Mouse (Mus musculus) embryonic facial prominence, embryonic 12.5 days (tissue): ENCODE measurements around the gene Enox1. TPM values are rescaled to one million over a fixed set of nuclear protein-coding genes. Genes with fewer than 3 reads are reported as not detected.

Source experiments
- ATAC-seq: fragments of 200-750 bp; cut with Nextera tagmentation; 2 replicates; pipeline ENCODE4 v1.8.0; 2017; ENCODE audit not compliant: insufficient number of reproducible peaks, insufficient read depth, low FRiP score, low TSS enrichment
- H3K27ac ChIP-seq: fragments of 300-500 bp; sonication (generic); 2 replicates; pipeline ENCODE4 v1.5.1; 2016; ENCODE audit warnings: mild to moderate bottlenecking
- H3K27me3 ChIP-seq: fragments of 300-500 bp; sonication (generic); 2 replicates; pipeline ENCODE4 v1.6.1; 2016; ENCODE audit warnings: mild to moderate bottlenecking, moderate library complexity
- H3K36me3 ChIP-seq: fragments of 300-500 bp; sonication (generic); 2 replicates; pipeline ENCODE4 v1.6.1; 2016; ENCODE audit warnings: mild to moderate bottlenecking
- H3K4me1 ChIP-seq: fragments of 300-500 bp; sonication (generic); 2 replicates; pipeline ENCODE4 v1.6.1; 2016
- H3K4me2 ChIP-seq: fragments of 300-500 bp; sonication (generic); replicated peaks from 2 replicates; pipeline ENCODE4 v1.6.1; 2016; ENCODE audit warnings: mild to moderate bottlenecking, moderate library complexity
- H3K4me3 ChIP-seq: fragments of 300-500 bp; sonication (generic); 2 replicates; pipeline ENCODE4 v1.5.1; 2016; ENCODE audit warnings: mild to moderate bottlenecking
- H3K9ac ChIP-seq: fragments of 300-500 bp; sonication (generic); 2 replicates; pipeline ENCODE4 v1.6.1; 2016; ENCODE audit warnings: mild to moderate bottlenecking, moderate library complexity
- H3K9me3 ChIP-seq: fragments of 300-500 bp; sonication (generic); 2 replicates; pipeline ENCODE4 v1.6.1; 2016; ENCODE audit warnings: mild to moderate bottlenecking, moderate library complexity
- WGBS: fragments of 180-500 bp; shearing (Covaris S2); methylation state at CpG from one replicate; pipeline ENCODE4 v1.1.7; 2016; 5-methylcytosine and 5-hydroxymethylcytosine counted together
- polyA plus RNA-seq: library from polyadenylated mRNA; unstranded; fragments of >200 nt; fragmentation: Nextera tagmentation; extraction: Ambion mirVana; gene quantifications from 2 replicates; pipeline ENCODE4 v1.2.1, GENCODE M21; 2016

The Enox1 gene
- polyA plus RNA-seq, 1 experiment from 2014 or later = 20.0 TPM

GRCm38 (mm10) chr14:77615201-77615600 is 458.6 kb downstream of the Enox1 start:
- no peak overlapping the region for H3K27ac ChIP-seq
- no peak overlapping the region for H3K4me2 ChIP-seq
- no peaks in the 10 kb centered on the region for H3K36me3 ChIP-seq
- H3K4me3 ChIP-seq = no peak overlapping the region
- ATAC-seq = no peak
- 0 out of 2 replicates have a peak, but pooled peaks cover 10% of the 10 kb centered on the region for H3K4me1 ChIP-seq
- no peaks in the 10 kb centered on the region for H3K27me3 ChIP-seq
- 92% methylated on average over 16 of the region's 16 CpGs for WGBS
- H3K9me3 ChIP-seq = no peaks in the 10 kb centered on the region
- H3K9ac ChIP-seq = no peak overlapping the region

DNA sequence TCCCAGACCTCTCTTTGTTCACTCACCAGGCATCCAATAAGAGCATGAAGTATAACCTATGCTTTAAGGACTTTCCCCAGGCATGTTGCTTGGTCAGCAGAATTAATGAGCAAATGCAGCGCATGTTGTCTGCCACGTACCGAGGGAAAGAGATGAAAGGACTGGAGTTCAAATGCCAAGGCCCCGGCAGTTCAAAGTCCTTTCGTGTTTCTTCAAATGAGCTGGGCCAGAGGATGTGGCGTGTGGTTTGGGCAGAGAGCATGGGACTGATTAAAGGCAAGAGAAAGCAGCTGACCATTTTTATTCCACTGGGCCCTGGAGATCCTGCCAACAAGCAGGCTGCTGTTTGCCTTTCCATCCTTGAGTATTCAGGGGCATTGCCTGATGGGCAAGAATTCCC is 460.7 kb downstream of the Enox1 start:
- WGBS = 27% methylated on average over 6 of the region's 6 CpGs
- ATAC-seq = no peak

DNA sequence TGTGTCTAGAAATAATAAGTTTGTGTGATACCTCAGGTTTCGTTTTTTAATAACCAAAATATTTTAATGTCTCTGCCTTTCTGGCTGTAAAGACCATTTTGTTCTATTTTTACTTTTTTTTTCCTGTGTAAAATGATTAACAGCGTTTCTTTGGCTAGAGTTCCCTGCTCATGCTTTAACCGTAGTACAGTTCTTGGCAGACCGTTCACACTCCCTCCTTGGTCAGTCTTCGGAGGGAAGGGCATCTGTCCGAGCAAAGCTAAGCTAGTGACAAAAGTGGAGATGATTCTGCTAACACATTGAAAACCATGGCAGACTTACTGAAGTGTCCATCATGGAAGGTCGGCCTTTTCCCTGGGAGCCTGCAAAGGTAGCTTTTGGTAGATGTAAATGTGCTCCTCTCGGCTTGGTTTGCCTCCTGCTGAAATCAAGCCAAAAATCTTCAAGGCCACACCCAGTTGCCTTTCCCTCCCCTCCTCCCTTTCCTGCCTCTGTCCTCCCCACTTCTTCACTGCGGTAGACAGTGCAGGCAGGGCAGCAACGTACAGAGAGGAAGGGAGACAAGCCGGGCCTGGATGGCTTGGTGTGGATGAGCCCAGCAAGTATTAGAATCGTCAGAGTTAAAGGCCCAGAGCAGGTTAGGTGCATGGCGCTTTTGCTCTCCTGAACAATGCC is 461.7 kb downstream of the Enox1 start:
- Histone ChIP-seq H3K4me3 (no peak overlapping the region), H3K36me3 (no peaks in the 10 kb centered on the region), H3K9me3 (no peaks in the 10 kb centered on the region), H3K27ac (no peak overlapping the region), H3K4me1 (0 out of 2 replicates have a peak, but pooled peaks cover 10% of the 10 kb centered on the region), H3K27me3 (no peaks in the 10 kb centered on the region), H3K9ac (no peak overlapping the region), H3K4me2 (no peak overlapping the region)
- 77% methylated on average over 13 of the region's 13 CpGs for WGBS
- ATAC-seq = no peak

More for the DNA sequence above, 460.7 kb downstream of the Enox1 start:
- Histone ChIP-seq H3K9me3 (no peaks in the 10 kb centered on the region), H3K4me2 (no peak overlapping the region), H3K36me3 (no peaks in the 10 kb centered on the region), H3K9ac (no peak overlapping the region), H3K4me3 (no peak overlapping the region), H3K4me1 (0 out of 2 replicates have a peak, but pooled peaks cover 10% of the 10 kb centered on the region), H3K27ac (no peak overlapping the region), H3K27me3 (no peaks in the 10 kb centered on the region)

DNA sequence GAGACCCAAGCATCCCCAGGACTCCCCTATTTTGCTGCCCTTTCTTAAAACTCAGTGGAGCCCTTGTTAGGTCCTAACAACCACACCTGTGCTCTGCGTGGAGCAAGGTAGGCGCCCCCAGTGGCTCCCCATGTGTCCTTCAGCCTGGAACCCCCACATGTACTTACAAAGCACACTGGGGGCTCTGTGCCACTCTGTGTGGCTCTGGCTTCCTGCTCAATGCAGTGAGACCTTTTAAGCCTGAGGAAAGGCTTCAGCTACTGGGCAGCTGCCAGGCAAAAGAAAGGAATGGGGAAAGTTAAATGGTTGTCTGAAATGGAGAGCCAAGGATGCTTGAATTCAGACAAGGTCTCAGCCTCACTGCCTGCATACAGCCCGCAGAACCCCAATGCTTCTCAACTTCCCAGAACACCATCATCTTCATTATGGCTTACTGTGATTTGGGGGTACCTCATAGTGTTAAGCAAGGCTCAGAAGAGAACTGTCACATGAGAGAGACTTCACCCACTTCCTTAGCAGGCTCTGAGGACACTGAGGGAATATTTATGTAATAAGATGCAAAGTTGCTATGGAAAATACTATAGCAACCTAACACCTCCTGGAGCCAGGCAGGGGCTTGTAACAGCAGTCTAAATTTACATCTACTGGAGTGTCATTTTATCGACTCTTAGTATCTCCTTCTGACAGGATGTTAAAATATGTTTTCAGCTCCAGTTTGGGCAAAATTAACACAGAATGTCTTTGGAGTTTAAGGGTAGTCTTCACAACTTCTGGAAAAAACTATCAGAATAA is 465.1 kb downstream of the Enox1 start:
- Histone ChIP-seq H3K9me3 (no peaks in the 10 kb centered on the region), H3K4me3 (no peak overlapping the region), H3K9ac (no peak overlapping the region), H3K36me3 (no peaks in the 10 kb centered on the region), H3K4me2 (no peak overlapping the region), H3K27me3 (no peaks in the 10 kb centered on the region), H3K4me1 (0 out of 2 replicates have a peak, but pooled peaks cover 10% of the 10 kb centered on the region), H3K27ac (no peak overlapping the region)
- ATAC-seq = no peak
- 69% methylated on average over 4 of the region's 4 CpGs for WGBS

GRCm38 (mm10) chr14:77626557-77627507 is 470.3 kb downstream of the Enox1 start:
- no peak overlapping the region for H3K27ac ChIP-seq
- no peaks in the 10 kb centered on the region; the same call in 1 of the 2 replicates for H3K27me3 ChIP-seq
- ATAC-seq = no peak
- H3K9ac ChIP-seq = no peak overlapping the region
- no peaks in the 10 kb centered on the region for H3K9me3 ChIP-seq
- H3K4me2 ChIP-seq = no peak overlapping the region
- no peaks in the 10 kb centered on the region for H3K36me3 ChIP-seq
- WGBS = 52% methylated on average over 12 of the region's 12 CpGs
- peaks cover 23% of the 10 kb centered on the region for H3K4me1 ChIP-seq
- H3K4me3 ChIP-seq = no peak overlapping the region

DNA sequence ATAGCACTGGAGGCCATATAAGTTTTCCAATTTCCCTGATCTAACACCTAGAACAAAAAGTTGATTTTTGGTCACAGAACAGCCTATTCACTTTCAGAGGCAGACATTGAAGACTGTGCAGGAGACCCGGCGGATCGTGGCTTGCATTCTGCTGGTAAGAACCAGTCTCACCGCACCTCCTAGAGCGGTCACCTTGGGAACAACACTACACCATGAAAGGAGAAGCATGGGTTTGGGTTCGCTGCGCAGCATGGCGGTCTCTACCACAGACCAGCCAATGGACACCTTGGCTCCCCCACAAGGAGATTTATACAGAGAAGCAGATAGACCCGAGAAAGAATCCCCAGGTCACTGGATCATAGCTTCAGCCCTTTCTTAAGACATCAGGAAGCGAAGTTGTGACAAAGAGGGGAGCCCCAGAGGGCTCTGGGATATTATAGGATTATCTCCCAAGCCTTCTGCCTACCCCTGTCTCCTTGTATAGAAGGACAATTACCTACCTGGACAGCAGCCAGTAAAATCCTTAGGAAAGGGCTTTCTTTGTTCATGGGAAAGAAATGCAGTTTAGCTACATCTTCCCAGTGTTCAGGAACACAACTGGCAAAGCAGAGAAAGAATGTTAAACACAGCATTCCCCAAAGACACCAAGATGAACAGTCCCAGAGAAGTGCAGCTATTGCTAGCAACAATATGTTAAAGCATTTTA is 476.1 kb downstream of the Enox1 start:
- Histone ChIP-seq H3K27me3 (no peaks in the 10 kb centered on the region; the same call in 1 of the 2 replicates), H3K9ac (no peak overlapping the region), H3K4me2 (no peak overlapping the region), H3K36me3 (no peaks in the 10 kb centered on the region), H3K4me3 (no peak overlapping the region), H3K4me1 (peaks cover 58% of the 10 kb centered on the region), H3K9me3 (no peaks in the 10 kb centered on the region), H3K27ac (peak overlapping the region; percentile 50; the same call in 1 of the 2 replicates)
- 85% methylated on average over 10 of the region's 10 CpGs for WGBS
- no peak for ATAC-seq

DNA sequence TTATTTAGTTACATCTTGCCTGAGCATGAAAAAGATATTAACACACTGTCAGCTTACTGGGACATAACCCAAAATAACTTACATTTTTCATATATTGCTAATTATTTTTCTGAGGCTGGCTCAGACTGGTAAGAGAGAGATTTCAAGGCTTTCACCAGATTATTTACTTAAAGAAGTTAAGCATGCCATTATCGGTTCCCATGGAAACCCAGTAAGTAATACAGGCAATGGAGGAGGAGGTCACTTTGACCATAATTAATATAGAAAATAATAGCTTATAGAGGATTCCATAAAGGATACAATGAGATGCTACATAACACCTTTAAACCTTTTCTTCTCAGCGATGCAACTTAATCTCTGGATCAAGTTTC is 476.6 kb downstream of the Enox1 start:
- Histone ChIP-seq H3K4me1 (peaks cover 58% of the 10 kb centered on the region), H3K4me2 (no peak overlapping the region), H3K9ac (no peak overlapping the region), H3K27ac (0 out of 2 replicates have a peak overlapping the region, but pooled peaks have one; percentile 50), H3K4me3 (no peak overlapping the region), H3K9me3 (no peaks in the 10 kb centered on the region), H3K36me3 (no peaks in the 10 kb centered on the region), H3K27me3 (no peaks in the 10 kb centered on the region; the same call in 1 of the 2 replicates)
- WGBS = 40% methylated on average over 2 of the region's 2 CpGs
- no peak for ATAC-seq

DNA sequence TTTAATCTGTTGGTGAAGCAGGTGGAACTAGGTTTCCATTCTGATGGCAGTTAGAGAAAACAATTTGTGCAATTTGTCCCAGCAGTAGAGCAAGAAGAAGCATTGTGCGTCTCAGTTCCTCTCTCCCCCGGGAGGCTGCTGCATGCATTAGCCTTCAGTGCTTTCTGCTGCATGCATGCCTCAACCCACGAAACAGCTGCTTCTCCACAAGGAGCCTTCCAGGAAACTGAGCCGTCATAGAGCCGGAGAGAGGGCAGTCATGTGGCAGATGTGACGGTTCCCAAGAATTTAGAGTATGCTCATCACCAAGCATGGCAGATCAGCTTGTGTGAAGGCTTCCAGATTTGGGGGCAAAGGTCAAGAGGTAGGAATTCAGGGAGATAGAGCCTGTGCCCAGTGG is 480.4 kb downstream of the Enox1 start:
- no peaks in the 10 kb centered on the region for H3K9me3 ChIP-seq
- H3K27me3 ChIP-seq = no peaks in the 10 kb centered on the region
- no peak for ATAC-seq
- no peak overlapping the region for H3K9ac ChIP-seq
- H3K27ac ChIP-seq = no peak overlapping the region
- H3K4me2 ChIP-seq = no peak overlapping the region
- H3K36me3 ChIP-seq = no peaks in the 10 kb centered on the region
- 20% methylated on average over 6 of the region's 6 CpGs for WGBS
- H3K4me3 ChIP-seq = no peak overlapping the region
- H3K4me1 ChIP-seq = peaks cover 43% of the 10 kb centered on the region

DNA sequence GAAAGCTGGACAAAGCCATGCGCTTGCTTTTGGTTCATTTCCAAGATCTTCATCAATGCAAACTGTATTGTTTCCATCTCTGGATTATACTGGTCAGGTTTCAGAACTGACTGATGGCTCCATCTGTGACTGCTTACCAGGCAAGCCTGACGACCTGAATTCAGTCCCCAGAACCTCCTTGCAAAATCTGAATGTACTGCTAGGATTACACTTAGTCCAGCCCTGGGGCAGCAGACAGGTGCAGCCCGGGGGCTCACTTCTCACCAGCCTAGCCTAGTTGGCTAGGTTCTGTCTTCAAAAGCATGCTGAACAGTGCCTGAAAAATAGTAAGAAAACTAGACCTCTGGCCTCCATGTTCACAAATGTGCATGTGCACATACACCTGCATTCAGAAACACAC is 481.6 kb downstream of the Enox1 start:
- WGBS = 60% methylated on average over 3 of the region's 3 CpGs
- Histone ChIP-seq H3K4me2 (no peak overlapping the region), H3K4me3 (no peak overlapping the region), H3K27me3 (no peaks in the 10 kb centered on the region), H3K27ac (no peak overlapping the region), H3K4me1 (peaks cover 30% of the 10 kb centered on the region), H3K36me3 (no peaks in the 10 kb centered on the region), H3K9me3 (no peaks in the 10 kb centered on the region), H3K9ac (no peak overlapping the region)
- ATAC-seq = no peak

GRCm38 (mm10) chr14:77638616-77639015 is 482.1 kb downstream of the Enox1 start:
- no peaks in the 10 kb centered on the region for H3K27me3 ChIP-seq
- H3K27ac ChIP-seq = no peak overlapping the region
- no peak overlapping the region for H3K4me3 ChIP-seq
- no peak for ATAC-seq
- no peaks in the 10 kb centered on the region for H3K36me3 ChIP-seq
- H3K9ac ChIP-seq = no peak overlapping the region
- H3K4me1 ChIP-seq = peaks cover 26% of the 10 kb centered on the region
- H3K9me3 ChIP-seq = no peaks in the 10 kb centered on the region
- WGBS = 79% methylated on average over 3 of the region's 3 CpGs
- H3K4me2 ChIP-seq = no peak overlapping the region

GRCm38 (mm10) chr14:77639586-77639985 is 483.0 kb downstream of the Enox1 start:
- no peaks in the 10 kb centered on the region for H3K27me3 ChIP-seq
- H3K4me2 ChIP-seq = no peak overlapping the region
- no peak overlapping the region for H3K27ac ChIP-seq
- H3K4me3 ChIP-seq = no peak overlapping the region
- peaks cover 23% of the 10 kb centered on the region; the same call in 1 of the 2 replicates for H3K4me1 ChIP-seq
- no peaks in the 10 kb centered on the region for H3K36me3 ChIP-seq
- WGBS = 65% methylated on average over 2 of the region's 2 CpGs
- no peak overlapping the region for H3K9ac ChIP-seq
- ATAC-seq = no peak
- no peaks in the 10 kb centered on the region for H3K9me3 ChIP-seq
